Mouse (Mus musculus) midbrain, embryonic 14.5 days (tissue): ENCODE results near the gene 3110018I06Rik. TPM values are rescaled to one million over a fixed set of nuclear protein-coding genes. Genes with fewer than 3 reads are reported as not detected.

Experiments used
- ATAC-seq: fragments of 200-750 bp; cut with Nextera tagmentation; 2 replicates; pipeline ENCODE4 v1.8.0; 2017; ENCODE audit warnings: moderate number of reproducible peaks, moderate library complexity; ENCODE audit not compliant: low FRiP score, low TSS enrichment
- DNase-seq: peaks from one replicate; pipeline ENCODE4 v3.0.0-alpha.2; 2015
- H3K27ac ChIP-seq: fragments of 300-500 bp; sonication (generic); replicated peaks from 2 replicates; pipeline ENCODE4 v1.5.1; 2014; ENCODE audit warnings: mild to moderate bottlenecking, low read depth, low read length, moderate library complexity
- H3K27me3 ChIP-seq: fragments of 300-500 bp; sonication (generic); 2 replicates; pipeline ENCODE4 v1.6.1; 2014; ENCODE audit warnings: low read length, control low read depth, mixed read lengths; ENCODE audit not compliant: control insufficient read depth, insufficient read depth
- H3K36me3 ChIP-seq: fragments of 300-500 bp; sonication (generic); 2 replicates; pipeline ENCODE4 v1.6.1; 2014; ENCODE audit warnings: low read length, control low read depth; ENCODE audit not compliant: control insufficient read depth, insufficient read depth
- H3K4me1 ChIP-seq: fragments of 300-500 bp; sonication (generic); 2 replicates; pipeline ENCODE4 v1.6.1; 2014; ENCODE audit warnings: mild to moderate bottlenecking, antibody characterized with exemption, low read length, control low read depth; ENCODE audit not compliant: control insufficient read depth, insufficient read depth
- H3K4me2 ChIP-seq: fragments of 300-500 bp; sonication (generic); 2 replicates; pipeline ENCODE4 v1.6.1; 2014; ENCODE audit warnings: mild to moderate bottlenecking, low read length, moderate library complexity
- H3K4me3 ChIP-seq: fragments of 300-500 bp; sonication (generic); replicated peaks from 2 replicates; pipeline ENCODE4 v1.5.1; 2014; ENCODE audit warnings: low read depth, low read length
- H3K9ac ChIP-seq: fragments of 300-500 bp; sonication (generic); replicated peaks from 2 replicates; pipeline ENCODE4 v1.6.1; 2014; ENCODE audit warnings: mild to moderate bottlenecking, low read length, moderate library complexity
- H3K9me3 ChIP-seq: fragments of 300-500 bp; sonication (generic); 2 replicates; pipeline ENCODE4 v1.6.1; 2016; ENCODE audit warnings: low read length, control low read depth, mixed read lengths; ENCODE audit not compliant: control insufficient read depth
- WGBS: fragments of 180-500 bp; shearing (Covaris S2); extraction: QIAGEN DNeasy Blood & Tissue Kit; methylation state at CpG from one replicate; pipeline ENCODE4 v1.1.7; 2014; 5-methylcytosine and 5-hydroxymethylcytosine counted together
- polyA plus RNA-seq: library from polyadenylated mRNA; unstranded; fragments of >200 nt; fragmentation: Nextera tagmentation; extraction: Ambion mirVana; gene quantifications from 2 replicates; pipeline ENCODE4 v1.2.1, GENCODE M21; 2014

The 3110018I06Rik gene
- not detected in 2 replicates for polyA plus RNA-seq

GRCm38 (mm10) chr12:107488371-107488770 is at the start of gene 3110018I06Rik:
Gene 3110018I06Rik (plus strand): TSS chr12:107488632.
- WGBS = 94% methylated on average over 6 of the region's 6 CpGs
- H3K4me2 ChIP-seq = no peak within 1 kb of the TSS
- no peaks in the 10 kb centered on the region for H3K4me1 ChIP-seq
- H3K4me3 ChIP-seq = no peak within 1 kb of the TSS
- ATAC-seq (no peak), DNase-seq (no peak)
- no peaks in the 10 kb centered on the region for H3K36me3 ChIP-seq
- no peaks in the 10 kb centered on the region for H3K27me3 ChIP-seq
- H3K9ac ChIP-seq = no peak within 1 kb of the TSS
- H3K9me3 ChIP-seq = no peaks in the 10 kb centered on the region
- no peak within 1 kb of the TSS for H3K27ac ChIP-seq

- H3K9me3 ChIP-seq = no peaks in the 10 kb centered on the region
- H3K4me1 ChIP-seq = no peaks in the 10 kb centered on the region
- no peak overlapping the region for H3K4me3 ChIP-seq
- peak; percentile 13 for DNase-seq
- H3K9ac ChIP-seq = no peak overlapping the region
- ATAC-seq = no peak
- no peaks in the 10 kb centered on the region for H3K27me3 ChIP-seq
- no peak overlapping the region for H3K27ac ChIP-seq
- 32% methylated on average over 7 of the region's 7 CpGs for WGBS
- no peak overlapping the region for H3K4me2 ChIP-seq
- no peaks in the 10 kb centered on the region for H3K36me3 ChIP-seq
Observed at GRCm38 (mm10) chr12:107444681-107445080, 43.8 kb upstream of the 3110018I06Rik start.

- Histone ChIP-seq H3K27me3 (no peaks in the 10 kb centered on the region), H3K36me3 (no peaks in the 10 kb centered on the region), H3K4me2 (no peak overlapping the region), H3K4me3 (no peak overlapping the region), H3K27ac (no peak overlapping the region), H3K9ac (no peak overlapping the region), H3K4me1 (no peaks in the 10 kb centered on the region), H3K9me3 (no peaks in the 10 kb centered on the region)
- WGBS = 77% methylated on average over 9 of the region's 9 CpGs
- no peak for ATAC-seq
- DNase-seq = no peak
Observed at GRCm38 (mm10) chr12:107457835-107458234, 30.6 kb upstream of the 3110018I06Rik start.

- DNase-seq = peak; percentile 64
- no peak overlapping the region for H3K4me3 ChIP-seq
- H3K27ac ChIP-seq = no peak overlapping the region
- no peaks in the 10 kb centered on the region for H3K9me3 ChIP-seq
- peaks cover 13% of the 10 kb centered on the region; the same call in 1 of the 2 replicates for H3K4me1 ChIP-seq
- 26% methylated on average over 5 of the region's 5 CpGs for WGBS
- H3K4me2 ChIP-seq = no peak overlapping the region
- ATAC-seq = no peak
- H3K27me3 ChIP-seq = no peaks in the 10 kb centered on the region
- no peaks in the 10 kb centered on the region for H3K36me3 ChIP-seq
- H3K9ac ChIP-seq = no peak overlapping the region
Observed at GRCm38 (mm10) chr12:107464731-107465130, 23.7 kb upstream of the 3110018I06Rik start.

- peak; percentile 29 for DNase-seq
Observed at GRCm38 (mm10) chr12:107476441-107477291, 11.8 kb upstream of the 3110018I06Rik start.

GRCm38 (mm10) chr12:107479350-107479749 is 9.1 kb upstream of the 3110018I06Rik start:
- WGBS = 5% methylated on average over 3 of the region's 3 CpGs
- no peak for ATAC-seq
- Histone ChIP-seq H3K27ac (no peak overlapping the region), H3K36me3 (no peaks in the 10 kb centered on the region), H3K4me1 (no peaks in the 10 kb centered on the region), H3K27me3 (no peaks in the 10 kb centered on the region), H3K9me3 (no peaks in the 10 kb centered on the region), H3K4me3 (no peak overlapping the region), H3K9ac (no peak overlapping the region), H3K4me2 (no peak overlapping the region)
- DNase-seq = peak; percentile 32

More at GRCm38 (mm10) chr12:107476441-107477291, 11.8 kb upstream of the 3110018I06Rik start:
- no peak overlapping the region for H3K4me3 ChIP-seq
- H3K4me2 ChIP-seq = no peak overlapping the region
- WGBS = 35% methylated on average over 12 of the region's 12 CpGs
- no peak for ATAC-seq
- H3K9ac ChIP-seq = no peak overlapping the region
- H3K36me3 ChIP-seq = no peaks in the 10 kb centered on the region
- H3K4me1 ChIP-seq = no peaks in the 10 kb centered on the region
- no peak overlapping the region for H3K27ac ChIP-seq
- no peaks in the 10 kb centered on the region for H3K27me3 ChIP-seq
- no peaks in the 10 kb centered on the region for H3K9me3 ChIP-seq

GRCm38 (mm10) chr12:107483031-107483430 is 5.4 kb upstream of the 3110018I06Rik start:
- Histone ChIP-seq H3K9ac (no peak overlapping the region), H3K4me1 (no peaks in the 10 kb centered on the region), H3K4me3 (no peak overlapping the region), H3K27ac (no peak overlapping the region), H3K36me3 (no peaks in the 10 kb centered on the region), H3K27me3 (no peaks in the 10 kb centered on the region), H3K4me2 (no peak overlapping the region), H3K9me3 (no peaks in the 10 kb centered on the region)
- 81% methylated on average over 5 of the region's 5 CpGs for WGBS
- DNase-seq (no peak), ATAC-seq (no peak)

GRCm38 (mm10) chr12:107491344-107491743 is 2.9 kb downstream of the 3110018I06Rik start:
- H3K9ac ChIP-seq = no peak overlapping the region
- H3K4me1 ChIP-seq = no peaks in the 10 kb centered on the region
- ATAC-seq (no peak), DNase-seq (no peak)
- H3K9me3 ChIP-seq = no peaks in the 10 kb centered on the region
- H3K27ac ChIP-seq = no peak overlapping the region
- no peaks in the 10 kb centered on the region for H3K27me3 ChIP-seq
- no peak overlapping the region for H3K4me3 ChIP-seq
- H3K36me3 ChIP-seq = no peaks in the 10 kb centered on the region
- H3K4me2 ChIP-seq = no peak overlapping the region
- 86% methylated on average over 1 of the region's 1 CpGs for WGBS

- H3K27ac ChIP-seq = no peak overlapping the region
- no peak overlapping the region for H3K4me2 ChIP-seq
- no peak for DNase-seq
- H3K4me3 ChIP-seq = no peak overlapping the region
- H3K9me3 ChIP-seq = no peaks in the 10 kb centered on the region
- no peak overlapping the region for H3K9ac ChIP-seq
- no peaks in the 10 kb centered on the region for H3K27me3 ChIP-seq
- ATAC-seq = no peak
- WGBS = 89% methylated on average over 5 of the region's 5 CpGs
- H3K4me1 ChIP-seq = no peaks in the 10 kb centered on the region
- H3K36me3 ChIP-seq = no peaks in the 10 kb centered on the region
Observed at GRCm38 (mm10) chr12:107496924-107497323, 8.5 kb downstream of the 3110018I06Rik start.
